Mouse (Mus musculus) heart, adult 9 months (tissue): ENCODE measurements around the gene Phf5a.

ENCODE experiments used
- DNase-seq, 2 experiments: peaks; one replicate each; pipeline ENCODE4 v3.0.0; 2022; ENCODE audit warnings: low spot score in 2 of 2

Phf5a gene

GRCm38 (mm10) chr15:81885418-81885934 is 13.8 kb upstream of the Phf5a start:
- DNase-seq = no peak

GRCm38 (mm10) chr15:81882348-81882747 is 10.6 kb upstream of the Phf5a start:
- DNase-seq = no peak

DNA sequence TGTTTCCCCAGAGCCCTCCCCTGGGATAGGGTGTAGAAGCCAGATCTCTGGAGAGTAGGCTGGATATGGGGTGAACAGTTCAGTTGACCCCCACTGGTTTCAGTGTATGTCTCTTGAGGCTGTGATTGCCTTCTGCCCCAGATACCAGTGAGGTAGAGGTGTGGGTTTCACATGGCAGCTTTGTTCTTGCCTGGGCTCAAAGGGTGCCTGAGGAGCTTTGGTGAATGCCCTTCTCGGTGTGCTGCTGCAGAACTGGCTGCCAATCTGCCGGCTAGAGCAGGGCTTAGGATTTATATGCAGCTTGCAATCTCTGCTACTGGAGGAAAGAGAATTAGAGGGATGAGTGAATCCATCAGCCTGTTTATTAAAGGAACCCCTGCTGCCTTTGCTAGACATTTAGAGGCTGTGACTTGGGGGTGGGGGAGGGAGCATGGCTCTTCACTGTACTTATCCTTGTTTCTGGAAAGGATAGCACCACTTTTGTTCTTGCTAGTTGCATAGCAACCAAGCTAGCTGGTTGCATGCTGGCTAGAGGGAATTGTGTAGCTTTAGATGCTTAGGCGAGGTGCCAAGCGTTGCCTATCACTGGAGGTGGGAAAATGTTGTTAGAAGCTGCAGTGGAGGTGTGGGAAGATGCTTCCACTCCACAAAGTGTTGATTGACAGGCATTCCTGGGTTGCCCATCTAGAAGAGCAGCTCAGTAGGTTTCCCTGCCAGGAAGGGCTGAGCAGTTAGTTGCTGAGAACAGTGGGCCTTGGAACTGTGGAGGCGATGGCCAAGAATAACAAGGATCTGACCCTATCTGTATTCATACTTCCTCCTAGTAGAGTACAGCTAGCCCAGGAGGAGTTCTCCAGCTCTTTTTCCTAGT is 8.1 kb upstream of the Phf5a start:
- peak in 1 of 2 experiments; percentile 54 for DNase-seq

GRCm38 (mm10) chr15:81872262-81873136 is 788 bp upstream of the Phf5a start, which contains the start of gene Aco2:
Aco2 (plus strand) TSS chr15:81872309.
- peak; percentile 98 to 99 for DNase-seq

DNA sequence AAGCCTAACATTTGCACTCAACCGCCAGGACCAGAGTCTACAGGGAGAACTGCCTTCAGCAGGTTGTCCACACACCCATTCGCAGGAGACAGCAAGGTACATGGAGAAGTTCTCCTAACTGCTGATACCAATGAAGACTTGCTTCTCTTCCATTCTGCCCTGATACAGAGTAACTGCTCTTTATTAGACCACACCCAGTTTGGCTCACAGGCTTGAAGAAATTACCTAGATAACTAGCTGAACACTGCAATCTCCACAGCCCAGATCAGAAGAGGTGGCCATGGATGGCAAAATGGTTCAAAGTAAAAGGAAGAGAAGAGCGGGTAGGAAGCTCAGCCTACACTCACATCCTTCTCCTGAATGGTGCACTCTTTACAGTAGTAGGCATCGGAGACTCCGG is 1.7 kb downstream of the Phf5a start:
- DNase-seq = no peak

DNA sequence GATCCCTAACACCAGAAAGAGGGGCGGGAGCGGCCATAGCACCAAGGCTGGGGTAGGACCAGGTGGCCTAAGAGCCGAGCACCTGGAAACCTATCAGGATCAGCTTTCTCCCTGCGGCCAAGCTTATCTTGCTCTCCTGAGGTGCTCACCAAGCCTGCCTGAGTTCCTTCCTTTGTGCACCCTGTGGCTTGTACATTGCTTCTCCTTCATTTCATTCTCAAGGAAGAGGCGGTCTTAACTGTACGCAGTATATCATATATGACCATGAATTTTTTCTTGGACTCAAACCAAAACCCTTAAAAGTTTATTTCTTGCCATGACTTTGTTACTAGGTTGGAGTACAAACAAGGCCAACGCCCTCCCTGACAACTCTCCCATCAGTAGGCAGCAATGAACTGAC is 7.5 kb downstream of the Phf5a start:
- no peak for DNase-seq

- DNase-seq = no peak
Measured at GRCm38 (mm10) chr15:81860471-81861135, 11.1 kb downstream of the Phf5a start.

- DNase-seq = peak; percentile 95 to 98
Measured at GRCm38 (mm10) chr15:81859330-81860255, 12.1 kb downstream of the Phf5a start.

DNA sequence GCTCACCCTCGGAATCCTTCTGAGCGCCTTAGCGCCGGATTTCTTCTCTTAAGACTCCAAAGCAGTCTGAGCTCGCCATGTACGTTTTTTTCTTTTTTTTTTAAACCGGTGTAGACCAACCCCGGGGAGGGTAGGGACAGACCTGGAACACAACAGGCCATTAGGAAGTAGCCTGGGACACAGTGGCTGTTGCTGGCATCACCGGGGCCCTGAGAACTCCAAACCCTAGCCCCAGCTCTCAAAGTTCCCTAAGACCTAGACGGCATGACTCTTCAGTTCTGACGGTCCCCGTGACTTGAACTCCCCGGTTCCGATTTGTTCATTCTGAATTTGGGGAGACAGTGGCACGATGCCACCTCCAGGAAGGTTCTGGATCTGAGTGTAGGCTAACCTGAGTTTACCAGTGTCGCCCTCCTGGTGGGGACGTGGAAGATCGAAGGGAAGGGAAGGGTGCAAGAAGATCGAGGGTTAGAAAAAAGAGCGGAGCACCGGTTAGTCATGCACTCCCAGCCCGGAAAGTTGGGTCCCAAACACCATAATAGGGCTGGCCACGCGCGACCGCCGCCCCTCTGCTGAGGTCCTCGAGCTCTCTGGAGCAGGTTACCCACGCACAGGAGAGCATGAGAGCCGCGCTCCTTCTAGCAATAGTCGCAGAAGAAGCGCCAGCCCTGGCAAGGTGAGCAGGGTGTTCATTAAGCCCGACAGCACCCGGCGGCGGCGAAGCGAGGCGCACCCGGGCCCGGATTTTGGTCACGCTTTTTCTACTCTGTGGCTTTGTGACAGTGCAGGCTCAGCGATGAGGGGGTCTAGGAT is 13.0 kb downstream of the Phf5a start, which contains the start of gene Tob2:
Gene Tob2 (minus strand): TSS at position 280 of the 813 bp plus-strand sequence.
- DNase-seq = peak; percentile 74 to 77

DNA sequence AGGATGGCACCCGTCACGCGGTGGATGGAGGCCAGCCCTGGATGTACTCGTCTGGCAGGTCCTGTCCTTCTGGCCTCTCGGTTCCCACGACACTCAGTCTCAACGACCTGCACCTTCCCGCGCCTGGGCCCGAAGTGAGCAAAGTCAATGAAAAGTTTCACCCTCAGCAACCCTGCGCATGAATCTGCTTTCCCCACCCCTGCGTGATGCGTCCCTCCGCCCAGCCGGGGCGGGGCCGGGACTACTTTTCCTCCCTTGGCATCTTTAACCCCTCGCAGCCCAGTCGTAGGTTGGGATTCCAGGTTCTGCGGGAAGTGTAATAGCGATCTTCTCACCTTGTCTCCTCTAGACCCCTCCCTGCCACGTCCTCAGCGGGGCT is 13.6 kb downstream of the Phf5a start:
- DNase-seq = peak; percentile 94 to 95

GRCm38 (mm10) chr15:81857724-81858116 is 14.0 kb downstream of the Phf5a start:
- no peak for DNase-seq

DNA sequence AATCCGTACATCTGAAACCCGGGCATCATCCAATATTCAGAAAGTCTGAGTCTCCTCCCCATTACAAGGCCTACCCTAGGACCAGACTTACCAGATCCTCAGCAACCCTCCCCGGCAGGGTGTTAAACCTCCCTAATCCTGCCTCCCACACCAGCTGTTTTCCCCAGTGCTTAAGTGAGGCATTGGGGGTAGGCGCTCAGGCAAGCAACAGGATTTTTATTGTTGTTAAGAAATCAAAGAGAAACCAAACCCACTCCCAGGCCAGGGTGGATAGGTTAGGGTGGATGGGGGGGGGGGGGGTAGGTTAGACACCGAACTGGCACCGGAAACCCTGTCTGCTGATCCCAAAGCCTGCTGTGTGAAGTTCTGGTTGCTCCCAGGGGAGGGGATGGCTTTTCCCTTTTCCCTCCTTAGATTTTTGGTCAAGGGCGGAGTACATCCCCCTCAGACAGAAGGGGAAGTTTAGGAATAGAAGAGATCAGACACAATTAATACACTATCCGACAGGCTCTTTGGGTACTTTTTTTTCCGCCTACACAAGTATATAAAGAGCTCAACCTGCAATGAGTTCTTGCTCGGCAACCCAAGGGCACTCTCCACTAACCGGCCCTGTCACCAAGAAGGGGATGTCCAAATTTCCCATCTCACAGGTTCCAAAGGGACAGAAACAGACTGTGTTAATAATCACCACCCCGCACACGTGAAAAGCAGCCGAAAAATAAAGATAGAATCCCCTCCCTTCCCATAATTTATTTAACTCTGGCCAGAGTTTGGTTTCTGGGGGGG is 14.6 kb downstream of the Phf5a start:
- no peak for DNase-seq

DNA sequence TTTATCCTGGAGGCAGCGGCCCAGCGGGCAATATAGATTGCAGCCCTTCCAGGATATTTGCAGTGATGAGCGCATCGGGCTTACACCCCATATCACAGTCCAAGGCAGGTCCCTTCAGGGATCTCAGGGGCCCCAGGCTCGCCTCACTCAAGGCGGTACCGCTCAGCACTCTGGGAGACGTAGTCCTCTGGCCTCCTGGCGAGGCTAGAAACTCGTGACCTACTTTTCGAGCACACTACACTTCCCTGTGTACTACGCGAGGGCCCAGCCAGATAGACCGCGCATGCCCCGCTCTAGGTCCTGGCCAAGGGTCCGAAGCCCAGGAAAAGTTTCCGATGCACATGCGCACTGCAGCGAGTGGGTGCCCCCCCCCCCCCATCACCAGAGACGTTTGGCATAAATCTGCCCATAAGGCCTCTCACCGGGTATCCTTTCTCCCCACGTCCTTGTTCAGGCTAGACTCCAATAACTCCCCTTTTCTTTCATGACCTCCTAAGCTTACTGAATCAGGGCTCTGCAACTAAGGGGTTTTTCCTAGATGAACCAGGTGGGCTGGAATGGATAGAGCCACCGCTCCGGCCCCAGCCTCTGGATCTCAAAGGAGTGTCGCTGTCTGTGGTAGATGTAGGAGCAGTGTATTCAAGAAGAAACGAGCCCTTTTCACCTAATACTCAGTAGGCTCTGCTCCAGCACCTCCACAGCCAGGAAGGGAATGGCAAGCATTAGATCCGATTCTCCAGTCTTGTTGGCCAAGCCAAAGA is 15.5 kb downstream of the Phf5a start:
- DNase-seq = peak; percentile 89 to 90

GRCm38 (mm10) chr15:81853081-81853480 is 18.6 kb downstream of the Phf5a start:
- no peak for DNase-seq

DNA sequence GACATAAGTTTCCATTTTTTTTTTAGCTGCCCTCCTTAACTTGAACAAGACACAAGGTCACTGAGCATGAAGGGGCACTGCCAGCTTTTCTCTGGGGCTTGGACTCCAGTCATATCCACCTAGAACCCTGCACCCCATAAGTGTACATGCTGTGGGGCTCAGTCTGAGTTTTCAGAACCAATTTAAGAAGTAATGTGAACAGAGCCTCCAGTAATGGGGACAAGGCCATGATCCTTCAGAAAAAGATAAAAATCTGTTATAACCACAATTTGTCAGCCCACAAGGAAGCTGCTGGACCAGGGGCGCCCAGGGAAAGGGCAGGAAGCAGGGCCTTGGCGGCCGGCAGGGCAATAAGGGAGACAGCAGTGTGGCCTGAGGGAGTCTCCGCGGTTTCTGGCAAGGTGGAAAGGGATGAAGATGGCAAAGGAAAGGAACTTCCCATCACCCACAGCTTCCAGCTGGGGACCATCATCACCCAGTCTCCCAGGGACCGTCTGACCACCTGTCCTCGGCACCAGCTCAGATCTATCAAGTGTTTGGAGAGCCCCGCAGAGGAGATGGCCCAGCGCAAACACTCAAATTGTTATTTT is 19.2 kb downstream of the Phf5a start:
- no peak for DNase-seq

GRCm38 (mm10) chr15:81851375-81851774 is 20.3 kb downstream of the Phf5a start:
- no peak for DNase-seq

DNA sequence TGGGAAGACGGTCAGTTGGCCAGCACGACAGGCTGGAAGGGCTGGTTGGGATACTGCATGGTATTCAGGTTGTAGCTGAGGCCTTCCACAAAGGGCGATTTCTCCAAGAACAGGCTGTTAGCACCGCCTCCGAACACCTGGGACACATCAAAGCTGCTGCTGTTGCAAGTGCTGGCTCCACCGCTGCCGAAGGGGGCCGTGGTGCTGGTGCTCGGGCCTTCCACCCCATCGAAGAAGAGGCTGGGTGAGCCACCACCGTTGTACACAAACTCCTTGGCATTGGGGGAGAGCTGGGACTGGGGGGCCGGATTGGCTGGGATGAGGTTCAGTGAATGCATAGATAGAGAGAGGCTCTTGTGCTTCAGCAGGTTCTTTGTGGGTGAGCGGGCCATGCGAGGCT is 21.0 kb downstream of the Phf5a start:
- no peak for DNase-seq

DNA sequence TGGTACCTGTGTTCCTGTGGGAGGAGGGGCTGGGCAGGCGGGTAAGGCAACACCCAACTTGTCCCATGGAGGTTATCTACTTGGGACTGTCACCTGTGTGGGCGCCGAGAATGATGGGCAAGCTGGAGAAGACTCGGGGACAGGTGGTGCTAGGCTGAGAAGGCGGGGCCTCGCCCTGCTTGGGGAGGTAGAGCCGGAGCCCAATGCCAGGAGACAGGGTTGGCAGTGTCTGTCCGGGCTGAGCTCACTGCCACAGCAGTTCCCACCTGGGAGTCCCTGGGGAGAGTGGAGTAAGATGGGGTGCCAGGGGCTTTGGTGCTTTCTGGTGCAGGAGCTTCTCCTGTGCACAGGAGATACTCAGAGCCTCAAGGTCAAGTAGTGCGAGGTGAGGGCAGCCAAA is 22.6 kb downstream of the Phf5a start:
- DNase-seq = no peak
